Mouse (Mus musculus): ENCODE data around the gene Gm21972. TPM values are rescaled to one million over a fixed set of nuclear protein-coding genes. Genes with fewer than 3 reads are reported as not detected.

Gm21972 gene
- total and polyA plus RNA-seq, 3 experiments = 0.47 to 78.8 (median 4.4) TPM

GRCm38 (mm10) chr1:86141081-86141480 lies 7.6 kb downstream of the Gm21972 start:
- Histone ChIP-seq H3K4me3 (replicated peaks in 1 of 3; ENCODE audit: low read depth in 2 of 3, low read length in 2 of 3, poor library complexity in 1 of 3) (no peak overlapping the region), H3K27me3 (replicated peaks) (no peaks in the 10 kb centered on the region), H3K4me2 (ENCODE audit: insufficient read depth, low read depth, poor library complexity, severe bottlenecking) (no peak overlapping the region), H3K9me3 (replicated peaks; ENCODE audit: low read length) (no peaks in the 10 kb centered on the region), H3K9ac (ENCODE audit: insufficient read depth, low read depth) (no peak overlapping the region), H3K27ac (ENCODE audit: insufficient read depth, low read depth) (no peak overlapping the region), H3K4me1 (ENCODE audit: control insufficient read depth in 1 of 2, insufficient read depth in 2 of 2) (0 out of 4 replicates have a peak, but pooled peaks cover 0 to 6% of the 10 kb centered on the region in 2 experiments), H3K36me3 (replicated peaks in 1 of 2; ENCODE audit: control insufficient read depth in 1 of 2, insufficient read depth in 1 of 2, low read length in 1 of 2) (peaks cover 26 to 49% of the 10 kb centered on the region in 2 experiments), H3K79me2 (replicated peaks; ENCODE audit: control insufficient read depth, extremely low read depth, insufficient read depth, poor library complexity, severe bottlenecking) (no peaks in the 10 kb centered on the region)
- dilution Hi-C loops (cut with MboI; ENCODE audit: extremely low pct_ligation_motif_present, extremely low pct_unique_long_range_greater_than_20kb, low sequenced_read_pairs) = no loop called here
- TF ChIP-seq RAD21 (IDR thresholded peaks at IDR 0.05; ENCODE audit: low read depth, low read length) (no peak), NRF1 (IDR thresholded peaks at IDR 0.05; ENCODE audit: low read depth, low read length) (no peak), MAFK (IDR thresholded peaks at IDR 0.05; ENCODE audit: insufficient replicate concordance, low read length) (no peak), POLR2A (IDR thresholded peaks at IDR 0.05; ENCODE audit: low read depth, low read length) (no peak)
- DNase-seq (ENCODE audit: extremely low read depth) = no peak
- in situ Hi-C loops (cut with MboI; ENCODE audit: low pct_ligation_motif_present, low pct_unique_long_range_greater_than_20kb, low sequenced_read_pairs) = no loop called here

GRCm38 (mm10) chr1:86143165-86143564 lies 9.7 kb downstream of the Gm21972 start:
- Histone ChIP-seq H3K4me3 (replicated peaks in 1 of 3; ENCODE audit: low read depth in 2 of 3, low read length in 2 of 3, poor library complexity in 1 of 3) (no peak overlapping the region), H3K9ac (ENCODE audit: insufficient read depth, low read depth) (no peak overlapping the region), H3K27ac (ENCODE audit: insufficient read depth, low read depth) (no peak overlapping the region), H3K4me1 (ENCODE audit: control insufficient read depth in 1 of 2, insufficient read depth in 2 of 2) (0 out of 4 replicates have a peak, but pooled peaks cover 0 to 6% of the 10 kb centered on the region in 2 experiments), H3K4me2 (ENCODE audit: insufficient read depth, low read depth, poor library complexity, severe bottlenecking) (no peak overlapping the region), H3K9me3 (replicated peaks; ENCODE audit: low read length) (no peaks in the 10 kb centered on the region), H3K36me3 (replicated peaks in 1 of 2; ENCODE audit: control insufficient read depth in 1 of 2, insufficient read depth in 1 of 2, low read length in 1 of 2) (peaks cover 9 to 32% of the 10 kb centered on the region in 2 experiments), H3K27me3 (replicated peaks) (no peaks in the 10 kb centered on the region), H3K79me2 (replicated peaks; ENCODE audit: control insufficient read depth, extremely low read depth, insufficient read depth, poor library complexity, severe bottlenecking) (no peaks in the 10 kb centered on the region)
- TF ChIP-seq CTCF (conservative IDR thresholded peaks at IDR 0.05 in 1 of 2, IDR thresholded peaks at IDR 0.05 in 1 of 2; ENCODE audit: low read depth in 2 of 2, low read length in 2 of 2) (no peak), MAX (IDR thresholded peaks at IDR 0.05; ENCODE audit: low read length) (no peak), ZNF384 (IDR thresholded peaks at IDR 0.05; ENCODE audit: low read depth, low read length) (no peak), NELFE (IDR thresholded peaks at IDR 0.05; ENCODE audit: low read depth, low read length) (no peak), ZMIZ1 (IDR thresholded peaks at IDR 0.05; ENCODE audit: low read depth, low read length) (no peak), RAD21 (IDR thresholded peaks at IDR 0.05; ENCODE audit: low read depth, low read length) (no peak), POLR2AphosphoS2 (IDR thresholded peaks at IDR 0.05; ENCODE audit: low read depth, low read length) (no peak), MYC (IDR thresholded peaks at IDR 0.05; ENCODE audit: low read depth, low read length) (no peak), MEF2A (IDR thresholded peaks at IDR 0.05; ENCODE audit: borderline replicate concordance, low read depth, low read length) (no peak), JUND (conservative IDR thresholded peaks at IDR 0.05; ENCODE audit: low read depth, low read length) (no peak), USF1 (IDR thresholded peaks at IDR 0.05; ENCODE audit: low read depth, low read length) (no peak), NRF1 (IDR thresholded peaks at IDR 0.05; ENCODE audit: low read depth, low read length) (no peak)
- DNase-seq (ENCODE audit: extremely low read depth) = no peak
- dilution Hi-C loops (cut with MboI; ENCODE audit: extremely low pct_ligation_motif_present, extremely low pct_unique_long_range_greater_than_20kb, low sequenced_read_pairs) (no loop called here), in situ Hi-C loops (cut with MboI; ENCODE audit: low pct_ligation_motif_present, low pct_unique_long_range_greater_than_20kb, low sequenced_read_pairs) (no loop called here)

Measured in CH12.LX (cell line).